Mouse (Mus musculus) thymus, adult 18-20 months (tissue): ENCODE measurements around the gene Zfp541.

ENCODE experiments used
- DNase-seq, 2 experiments: peaks; one replicate each; pipeline ENCODE4 v3.0.0; 2022; ENCODE audit warnings: mixed read lengths in 2 of 2

Gene Zfp541

GRCm38 (mm10) chr7:16083361-16083760 is 21.7 kb downstream of the Zfp541 start:
- no peak for DNase-seq

GRCm38 (mm10) chr7:16087587-16087986 is 26.0 kb downstream of the Zfp541 start:
- DNase-seq, result no peak

DNA sequence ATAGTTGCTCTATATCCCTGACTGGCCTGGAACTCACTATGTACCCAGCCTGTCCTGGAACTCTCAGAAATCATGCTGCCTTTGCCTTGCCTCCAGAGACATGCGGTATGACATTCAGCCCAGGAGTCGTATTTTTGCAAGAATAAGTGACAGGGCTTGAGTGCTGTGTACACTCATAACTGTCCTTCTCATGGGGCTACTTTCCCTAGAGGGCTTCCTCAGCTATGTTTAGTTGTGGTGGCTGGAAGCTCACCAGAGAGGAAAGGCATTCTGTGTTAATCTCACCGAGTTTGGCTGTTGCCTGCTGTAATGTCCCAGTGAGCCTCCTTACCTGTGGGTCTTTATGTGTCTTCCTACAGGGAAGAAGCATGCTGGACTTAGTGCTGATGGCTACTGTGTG is 33.0 kb downstream of the Zfp541 start:
- DNase-seq, result no peak

- peak; percentile 98 to 100 for DNase-seq
Observed at GRCm38 (mm10) chr7:16098021-16099017, 36.7 kb downstream of the Zfp541 start, which contains the start of gene Napa. Gene Napa (plus strand): TSS chr7:16098458.

- DNase-seq, result no peak
Observed at GRCm38 (mm10) chr7:16099901-16100300, 38.3 kb downstream of the Zfp541 start.

- DNase-seq, result no peak
Observed at GRCm38 (mm10) chr7:16101081-16101480, 39.5 kb downstream of the Zfp541 start.

DNA sequence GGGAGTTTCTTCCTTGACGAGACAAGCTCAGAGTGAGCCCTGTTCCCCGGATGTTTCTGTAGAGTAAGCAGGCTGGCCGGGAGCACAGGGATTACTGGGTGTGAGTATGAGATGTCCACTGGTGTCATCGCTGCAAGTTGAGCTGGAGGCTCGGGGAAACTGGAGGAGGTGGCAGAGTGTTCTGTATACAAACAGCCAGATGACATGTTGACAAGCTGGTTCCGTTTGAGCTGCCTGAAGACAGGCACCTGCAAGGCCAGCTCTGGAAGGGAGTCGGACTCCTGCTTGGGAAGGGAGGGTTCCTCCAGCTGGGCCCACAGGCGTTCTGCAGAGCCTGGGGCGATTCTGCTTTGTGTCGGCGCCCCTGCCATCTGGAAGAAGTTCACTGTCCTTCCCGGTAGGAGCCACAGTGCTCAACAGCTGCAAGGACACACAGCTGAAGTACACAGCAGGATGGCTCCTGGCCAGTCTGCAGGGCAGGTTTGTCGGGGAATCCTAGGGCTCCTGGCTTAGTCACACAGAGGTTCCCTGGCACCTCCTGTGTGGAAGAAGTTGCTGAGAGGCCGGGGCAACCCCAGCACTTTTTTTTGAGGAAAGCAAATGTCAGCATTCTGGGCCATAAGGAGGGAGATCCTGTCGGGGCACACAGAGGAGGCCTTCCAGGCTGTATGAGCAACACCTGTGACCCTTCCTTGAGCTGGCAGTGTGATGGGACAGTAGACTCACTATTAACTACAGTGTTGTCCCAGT is 40.3 kb downstream of the Zfp541 start:
- no peak for DNase-seq

DNA sequence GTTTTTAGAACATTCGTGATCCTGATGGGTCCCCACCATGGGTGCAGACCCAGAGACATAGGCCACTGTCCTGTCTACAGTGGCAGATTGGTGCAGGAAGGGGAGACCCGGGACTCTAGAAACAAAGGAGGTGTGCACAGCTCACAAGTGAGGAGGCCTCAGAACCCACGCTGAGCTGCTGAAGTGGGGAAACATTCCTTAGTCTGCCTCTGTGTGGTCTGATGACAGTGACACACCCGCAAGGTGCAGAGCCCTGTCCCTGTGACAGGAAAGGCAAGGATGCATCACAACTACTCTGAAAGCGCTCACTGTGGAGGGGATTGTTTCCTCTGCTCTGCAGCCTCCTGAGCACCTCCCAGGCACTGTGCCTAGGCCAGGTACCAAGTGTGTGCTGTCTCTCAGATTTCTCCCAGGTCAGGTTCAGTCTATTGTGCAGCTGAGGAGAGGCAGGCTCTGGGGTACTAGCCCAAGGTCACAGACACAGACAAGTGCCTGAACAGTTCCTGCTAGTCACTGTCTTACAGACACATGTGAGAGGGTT is 41.1 kb downstream of the Zfp541 start:
- no peak for DNase-seq

- DNase-seq, result no peak
Observed at GRCm38 (mm10) chr7:16103760-16104159, 42.1 kb downstream of the Zfp541 start.

- no peak for DNase-seq
Observed at GRCm38 (mm10) chr7:16104611-16105388, 43.2 kb downstream of the Zfp541 start.

- no peak for DNase-seq
Observed at GRCm38 (mm10) chr7:16108886-16109542, 47.4 kb downstream of the Zfp541 start.

GRCm38 (mm10) chr7:16110158-16110557 is 48.5 kb downstream of the Zfp541 start:
- no peak for DNase-seq

DNA sequence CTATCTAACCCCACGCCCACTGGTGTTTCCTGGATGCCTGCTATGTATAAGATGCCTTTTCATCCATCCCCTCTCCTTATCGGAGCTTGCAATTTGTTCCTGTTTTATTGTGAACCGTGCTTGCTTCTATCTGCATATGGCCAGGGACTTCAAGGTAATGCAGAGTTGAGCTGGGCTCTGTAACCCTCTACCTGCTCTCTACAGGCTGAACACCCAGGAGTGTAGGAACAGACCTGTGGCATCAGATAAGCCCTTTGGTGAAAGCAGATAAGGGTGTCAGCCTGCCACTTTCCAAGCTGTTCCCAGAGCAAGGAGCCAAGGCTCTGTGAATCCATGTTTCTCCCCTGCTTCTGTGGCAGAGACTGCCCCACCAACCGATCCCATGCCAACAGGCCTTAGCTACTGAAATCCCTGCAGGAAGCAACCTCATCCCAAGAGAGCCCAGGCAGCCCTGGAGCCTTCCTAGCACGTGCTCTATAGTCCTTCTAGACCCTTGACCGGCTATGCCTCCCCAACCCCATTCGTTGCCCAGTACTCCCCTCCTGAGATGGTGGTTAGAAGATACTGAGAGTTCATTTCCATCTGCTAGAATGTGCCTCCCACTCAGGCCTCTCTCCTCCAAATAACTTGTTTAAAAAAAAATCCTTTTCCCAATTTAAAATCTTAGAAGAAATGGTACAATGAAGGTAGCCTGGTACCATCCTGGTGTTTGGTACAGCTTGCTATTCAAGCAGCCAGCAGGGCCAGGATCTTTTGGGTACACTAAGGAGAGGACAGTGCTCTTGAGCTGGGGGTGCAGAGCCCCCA is 49.9 kb downstream of the Zfp541 start:
- DNase-seq, result no peak

- DNase-seq, result no peak
Observed at GRCm38 (mm10) chr7:16116418-16116817, 54.8 kb downstream of the Zfp541 start.

DNA sequence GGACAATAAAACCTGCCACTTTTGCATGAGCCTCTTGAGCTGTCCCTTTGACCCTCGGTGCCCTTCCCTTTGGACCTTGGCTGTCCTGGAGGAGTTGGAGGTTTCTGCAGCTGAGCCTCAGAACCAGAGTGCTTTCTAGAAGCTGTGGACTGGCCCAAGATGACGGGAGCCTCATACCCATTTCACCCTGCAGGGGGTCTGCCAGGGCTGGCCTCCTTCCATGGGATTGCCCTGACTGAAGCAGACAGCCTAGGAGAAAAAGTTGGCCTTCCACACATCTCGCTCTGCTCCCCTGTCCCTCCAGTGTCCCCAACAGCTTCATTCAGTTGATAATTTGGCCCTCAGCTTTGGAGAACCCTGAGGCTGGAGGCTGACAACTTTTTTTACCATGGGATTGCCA is 55.5 kb downstream of the Zfp541 start:
- no peak for DNase-seq

GRCm38 (mm10) chr7:16119569-16120261 is 58.1 kb downstream of the Zfp541 start, which contains the start of gene Kptn:
Gene Kptn (plus strand): TSS chr7:16119895.
- peak; percentile 66 to 77 for DNase-seq

- peak in 1 of 2 experiments; percentile 17 for DNase-seq
Observed at GRCm38 (mm10) chr7:16120262-16120600, 58.6 kb downstream of the Zfp541 start.

DNA sequence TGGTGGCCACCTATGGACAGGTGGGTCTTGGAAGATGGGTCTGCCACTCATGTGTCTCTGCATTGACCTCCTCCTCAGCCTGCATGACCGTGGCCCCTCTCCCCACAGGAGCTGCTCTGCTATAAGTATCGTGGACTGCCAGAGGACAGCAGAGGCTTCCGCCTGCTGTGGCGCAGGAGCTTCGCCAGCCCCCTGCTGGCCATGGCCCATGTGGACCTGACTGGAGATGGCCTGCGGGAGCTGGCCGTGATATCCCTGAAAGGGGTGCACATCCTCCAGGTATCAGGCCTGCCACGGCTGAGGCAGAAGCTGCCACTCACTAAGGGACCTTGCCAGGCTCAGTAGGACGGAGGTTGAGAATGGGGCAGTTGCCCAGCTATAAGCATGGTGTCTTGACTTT is 64.2 kb downstream of the Zfp541 start:
- no peak for DNase-seq

DNA sequence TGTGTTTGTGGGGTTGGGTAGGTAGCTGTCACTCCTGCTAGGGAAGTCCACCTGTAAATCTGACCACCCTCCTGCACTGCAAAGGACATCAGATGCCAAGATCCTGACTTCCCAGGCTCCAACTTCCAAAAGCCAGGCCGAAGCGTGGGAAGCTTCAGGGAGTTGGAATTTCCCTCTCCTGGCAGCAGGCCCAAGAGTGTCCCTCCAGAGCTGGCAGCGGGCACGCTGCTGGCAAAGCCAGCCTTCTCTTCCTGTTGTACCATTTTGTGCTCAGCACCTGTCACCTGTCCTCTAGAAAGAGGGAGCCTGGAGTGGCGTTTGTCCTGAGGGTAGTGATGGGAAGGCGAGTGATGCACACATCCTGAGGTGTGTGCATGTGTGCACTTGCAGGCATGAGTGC is 66.7 kb downstream of the Zfp541 start:
- no peak for DNase-seq

- DNase-seq, result no peak
Observed at GRCm38 (mm10) chr7:16128899-16129298, 67.3 kb downstream of the Zfp541 start.
